Mouse (Mus musculus) heart, postnatal 0 days (tissue): ENCODE data around the gene Olfr1535.

ENCODE experiments used
- CTCF ChIP-seq: IDR thresholded peaks from 2 replicates; pipeline ENCODE4 v1.5.1; 2016; ENCODE audit warnings: antibody characterized with exemption, control low read depth, low read depth
- EP300 ChIP-seq: IDR thresholded peaks from 2 replicates; pipeline ENCODE4 v1.6.1; 2016; ENCODE audit warnings: antibody characterized with exemption, low read depth

DNA sequence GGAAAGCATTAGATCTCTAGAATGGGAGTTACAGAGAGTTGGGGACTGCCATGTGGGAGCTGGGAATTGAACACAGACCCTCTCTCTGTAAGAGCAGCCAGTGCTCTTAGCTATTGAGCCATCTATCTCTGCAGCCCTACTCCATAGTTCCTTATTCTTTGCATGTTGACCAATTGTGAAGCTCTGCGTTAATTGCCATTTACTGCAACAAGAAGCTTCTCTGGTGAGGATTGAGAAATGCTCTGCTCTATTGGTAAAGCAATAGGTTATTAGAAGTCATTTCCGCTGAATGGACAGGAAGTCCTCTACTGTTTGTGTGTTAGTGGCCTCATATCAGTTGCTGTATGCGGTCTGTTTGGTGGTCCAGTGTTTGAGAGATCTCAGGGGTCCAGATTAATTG lies 10.2 kb downstream of the Olfr1535 start:
- TF ChIP-seq CTCF (no peak), EP300 (no peak)
